Mouse (Mus musculus): ENCODE data around the gene Nmnat2.
A peak's percentile ranks its signal among the peaks of the same experiment; 100 is the strongest.
"Not testable (repeated sequence)": the region's sequence is repeated elsewhere in the genome, so short reads cannot be mapped to it uniquely, and the experiment has no call there.

Gene Nmnat2

GRCm38 (mm10) chr1:153054112-153054821 lies 99.5 kb downstream of the Nmnat2 start:
- DNase-seq (ENCODE audit: low read depth, low spot score) = no peak

- no peak for DNase-seq (ENCODE audit: low read depth, low spot score)
Measured at GRCm38 (mm10) chr1:153058290-153058689, 103.5 kb downstream of the Nmnat2 start.

GRCm38 (mm10) chr1:153059626-153060025 lies 104.8 kb downstream of the Nmnat2 start:
- DNase-seq (ENCODE audit: low read depth, low spot score) = no peak

GRCm38 (mm10) chr1:153062547-153062946 lies 107.8 kb downstream of the Nmnat2 start:
- DNase-seq (ENCODE audit: low read depth, low spot score) = no peak

- DNase-seq (ENCODE audit: low read depth, low spot score) = no peak
Measured at GRCm38 (mm10) chr1:153064784-153065390, 110.1 kb downstream of the Nmnat2 start.

GRCm38 (mm10) chr1:153065473-153066386 lies 110.9 kb downstream of the Nmnat2 start:
- DNase-seq (ENCODE audit: low read depth, low spot score) = no peak

- no peak for DNase-seq (ENCODE audit: low read depth, low spot score)
Measured at GRCm38 (mm10) chr1:153066387-153066781, 111.6 kb downstream of the Nmnat2 start.

- no peak for DNase-seq (ENCODE audit: low read depth, low spot score)
Measured at GRCm38 (mm10) chr1:153071563-153071962, 116.8 kb downstream of the Nmnat2 start.

- DNase-seq (ENCODE audit: low read depth, low spot score) = no peak
Measured at GRCm38 (mm10) chr1:153071995-153072394, 117.2 kb downstream of the Nmnat2 start.

- no peak for DNase-seq (ENCODE audit: low read depth, low spot score)
Measured at GRCm38 (mm10) chr1:153072711-153073110, 117.9 kb downstream of the Nmnat2 start.

GRCm38 (mm10) chr1:153073441-153073840 lies 118.6 kb downstream of the Nmnat2 start:
- no peak for DNase-seq (ENCODE audit: low read depth, low spot score)

GRCm38 (mm10) chr1:153075087-153075736 lies 120.4 kb downstream of the Nmnat2 start:
- no peak for DNase-seq (ENCODE audit: low read depth, low spot score)

- no peak for DNase-seq (ENCODE audit: low read depth, low spot score)
Measured at GRCm38 (mm10) chr1:153075955-153076354, 121.2 kb downstream of the Nmnat2 start.

GRCm38 (mm10) chr1:153083233-153083632 lies 128.4 kb downstream of the Nmnat2 start:
- DNase-seq (ENCODE audit: low read depth, low spot score) = not testable (repeated sequence)

GRCm38 (mm10) chr1:153084191-153084590 lies 129.4 kb downstream of the Nmnat2 start:
- no peak for DNase-seq (ENCODE audit: low read depth, low spot score)

- peak; percentile 70 for DNase-seq (ENCODE audit: low read depth, low spot score)
Measured at GRCm38 (mm10) chr1:153085198-153085597, 130.4 kb downstream of the Nmnat2 start.

GRCm38 (mm10) chr1:153087771-153088170 lies 133.0 kb downstream of the Nmnat2 start:
- peak; percentile 25 for DNase-seq (ENCODE audit: low read depth, low spot score)

GRCm38 (mm10) chr1:153090081-153090480 lies 135.3 kb downstream of the Nmnat2 start:
- no peak for DNase-seq (ENCODE audit: low read depth, low spot score)

- no peak for DNase-seq (ENCODE audit: low read depth, low spot score)
Measured at GRCm38 (mm10) chr1:153090807-153091206, 136.0 kb downstream of the Nmnat2 start.

- peak; percentile 15 for DNase-seq (ENCODE audit: low read depth, low spot score)
Measured at GRCm38 (mm10) chr1:153091438-153092236, 136.8 kb downstream of the Nmnat2 start.

Data from CD4-positive, CD25-positive, alpha-beta regulatory T cell, adult 2 months (primary cell).